Mouse (Mus musculus) megakaryocyte, embryonic 14.5 days (primary cell): ENCODE measurements around the gene Mkrn2.

ENCODE experiments used
- FLI1 ChIP-seq: IDR thresholded peaks from 2 replicates; pipeline ENCODE4 v1.6.1; 2012; ENCODE audit warnings: low read length, inconsistent platforms, mixed read lengths
- GATA1 ChIP-seq: IDR thresholded peaks from 3 replicates; pipeline ENCODE4 v1.6.1; 2012; ENCODE audit warnings: mixed read lengths, low read length, inconsistent platforms, borderline replicate concordance

- TF ChIP-seq GATA1 (no peak), FLI1 (no peak)
These were observed 14.3 kb downstream of the Mkrn2 start for GRCm38 (mm10) chr6:115615983-115616382.
